Mouse (Mus musculus): ENCODE data around the gene 3110082I17Rik. TPM values are rescaled to one million over a fixed set of nuclear protein-coding genes. Genes with fewer than 3 reads are reported as not detected.

The 3110082I17Rik gene
- polyA plus RNA-seq, 1 experiment from 2014 or later = 37.2 TPM

DNA sequence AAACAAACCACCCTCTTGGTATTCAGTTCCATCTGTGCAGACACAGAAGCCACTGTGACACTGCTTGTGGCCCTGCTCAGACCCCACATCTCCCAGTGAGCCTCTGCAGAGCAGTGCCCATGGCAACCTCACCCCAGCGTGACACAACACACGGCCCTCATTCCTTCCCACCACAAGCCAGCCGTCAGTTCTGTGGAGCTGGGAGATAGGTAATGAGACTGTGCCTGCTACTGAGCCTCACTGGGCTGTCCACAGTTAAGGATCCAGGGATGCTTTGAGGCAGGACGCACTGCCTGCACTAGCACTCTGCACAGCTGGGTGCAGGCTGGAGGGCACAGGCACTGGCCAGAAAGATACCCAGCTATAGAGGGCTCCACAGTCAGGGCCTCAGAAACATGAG is 10.4 kb downstream of the 3110082I17Rik start:
- Histone ChIP-seq H3K4me2 (no peak overlapping the region), H3K27ac (no peak overlapping the region), H3K4me3 (replicated peaks) (no peak overlapping the region), H3K4me1 (peaks cover 8% of the 10 kb centered on the region), H3K9ac (no peak overlapping the region; the same call in 1 of the 2 replicates), H3K36me3 (no peaks in the 10 kb centered on the region), H3K9me3 (no peaks in the 10 kb centered on the region), H3K27me3 (replicated peaks) (no peaks in the 10 kb centered on the region)
- no peak for ATAC-seq (ENCODE audit: insufficient read depth, low FRiP score, low read depth)
- 28% methylated on average over 4 of the region's 4 CpGs for WGBS

- WGBS = 34% methylated on average over 5 of the region's 5 CpGs
- Histone ChIP-seq H3K4me2 (no peak overlapping the region), H3K9me3 (no peaks in the 10 kb centered on the region), H3K27me3 (replicated peaks) (no peaks in the 10 kb centered on the region), H3K36me3 (no peaks in the 10 kb centered on the region), H3K27ac (no peak overlapping the region), H3K9ac (no peak overlapping the region), H3K4me1 (peaks cover 8% of the 10 kb centered on the region), H3K4me3 (replicated peaks) (no peak overlapping the region)
- no peak for ATAC-seq (ENCODE audit: insufficient read depth, low FRiP score, low read depth)
These were observed 11.1 kb downstream of the 3110082I17Rik start for GRCm38 (mm10) chr5:139449161-139449791.

GRCm38 (mm10) chr5:139448025-139448424 is 12.3 kb downstream of the 3110082I17Rik start:
- Histone ChIP-seq H3K36me3 (no peaks in the 10 kb centered on the region), H3K27me3 (replicated peaks) (no peaks in the 10 kb centered on the region), H3K9ac (no peak overlapping the region), H3K4me2 (no peak overlapping the region), H3K27ac (no peak overlapping the region), H3K9me3 (no peaks in the 10 kb centered on the region), H3K4me3 (replicated peaks) (no peak overlapping the region), H3K4me1 (peaks cover 8% of the 10 kb centered on the region)
- WGBS = 70% methylated on average over 6 of the region's 6 CpGs
- no peak for ATAC-seq (ENCODE audit: insufficient read depth, low FRiP score, low read depth)

GRCm38 (mm10) chr5:139445258-139445657 is 15.1 kb downstream of the 3110082I17Rik start:
- Histone ChIP-seq H3K27ac (no peak overlapping the region), H3K9ac (no peak overlapping the region), H3K36me3 (no peaks in the 10 kb centered on the region), H3K4me3 (replicated peaks) (no peak overlapping the region), H3K4me1 (peaks cover 12% of the 10 kb centered on the region), H3K4me2 (no peak overlapping the region), H3K9me3 (no peaks in the 10 kb centered on the region), H3K27me3 (replicated peaks) (no peaks in the 10 kb centered on the region)
- 75% methylated on average over 8 of the region's 8 CpGs for WGBS
- ATAC-seq (ENCODE audit: insufficient read depth, low FRiP score, low read depth) = no peak

DNA sequence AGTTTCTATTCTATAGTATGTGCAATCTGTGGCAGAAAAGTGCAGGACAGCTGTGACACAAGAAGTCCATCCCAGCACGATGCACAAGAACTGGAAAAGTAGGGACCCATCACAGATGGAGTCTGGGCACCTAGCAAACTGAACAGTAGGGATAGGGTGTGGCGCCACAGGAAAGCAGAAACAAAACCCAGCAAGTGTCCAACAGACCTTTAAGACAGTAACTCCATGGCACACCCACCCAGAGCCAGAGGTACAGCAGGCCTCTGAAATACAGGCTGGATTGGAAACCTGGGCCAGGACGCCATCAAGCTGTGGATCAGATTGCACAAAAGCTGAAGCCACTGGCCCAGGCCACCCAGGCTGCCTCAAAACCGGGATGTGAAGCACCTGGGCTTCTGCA is 17.4 kb downstream of the 3110082I17Rik start:
- ATAC-seq (ENCODE audit: insufficient read depth, low FRiP score, low read depth) = no peak
- no peaks in the 10 kb centered on the region for H3K27me3 ChIP-seq (replicated peaks)
- H3K27ac ChIP-seq = no peak overlapping the region
- no peak overlapping the region for H3K4me3 ChIP-seq (replicated peaks)
- peaks cover 7% of the 10 kb centered on the region for H3K4me1 ChIP-seq
- H3K4me2 ChIP-seq = no peak overlapping the region
- no peaks in the 10 kb centered on the region for H3K9me3 ChIP-seq
- no peak overlapping the region for H3K9ac ChIP-seq
- no peaks in the 10 kb centered on the region for H3K36me3 ChIP-seq
- 57% methylated on average over 4 of the region's 4 CpGs for WGBS

GRCm38 (mm10) chr5:139442428-139442827 is 17.9 kb downstream of the 3110082I17Rik start:
- Histone ChIP-seq H3K4me3 (replicated peaks) (no peak overlapping the region), H3K27me3 (replicated peaks) (no peaks in the 10 kb centered on the region), H3K4me1 (peaks cover 7% of the 10 kb centered on the region), H3K9ac (no peak overlapping the region), H3K36me3 (no peaks in the 10 kb centered on the region), H3K4me2 (no peak overlapping the region), H3K27ac (no peak overlapping the region; the same call in 1 of the 2 replicates), H3K9me3 (no peaks in the 10 kb centered on the region)
- 63% methylated on average over 12 of the region's 12 CpGs for WGBS
- no peak for ATAC-seq (ENCODE audit: insufficient read depth, low FRiP score, low read depth)

GRCm38 (mm10) chr5:139441726-139442018 is 18.7 kb downstream of the 3110082I17Rik start:
- 87% methylated on average over 2 of the region's 2 CpGs for WGBS
- 0 out of 2 replicates have a peak, but pooled peaks cover under 1% of the 10 kb centered on the region for H3K36me3 ChIP-seq

DNA sequence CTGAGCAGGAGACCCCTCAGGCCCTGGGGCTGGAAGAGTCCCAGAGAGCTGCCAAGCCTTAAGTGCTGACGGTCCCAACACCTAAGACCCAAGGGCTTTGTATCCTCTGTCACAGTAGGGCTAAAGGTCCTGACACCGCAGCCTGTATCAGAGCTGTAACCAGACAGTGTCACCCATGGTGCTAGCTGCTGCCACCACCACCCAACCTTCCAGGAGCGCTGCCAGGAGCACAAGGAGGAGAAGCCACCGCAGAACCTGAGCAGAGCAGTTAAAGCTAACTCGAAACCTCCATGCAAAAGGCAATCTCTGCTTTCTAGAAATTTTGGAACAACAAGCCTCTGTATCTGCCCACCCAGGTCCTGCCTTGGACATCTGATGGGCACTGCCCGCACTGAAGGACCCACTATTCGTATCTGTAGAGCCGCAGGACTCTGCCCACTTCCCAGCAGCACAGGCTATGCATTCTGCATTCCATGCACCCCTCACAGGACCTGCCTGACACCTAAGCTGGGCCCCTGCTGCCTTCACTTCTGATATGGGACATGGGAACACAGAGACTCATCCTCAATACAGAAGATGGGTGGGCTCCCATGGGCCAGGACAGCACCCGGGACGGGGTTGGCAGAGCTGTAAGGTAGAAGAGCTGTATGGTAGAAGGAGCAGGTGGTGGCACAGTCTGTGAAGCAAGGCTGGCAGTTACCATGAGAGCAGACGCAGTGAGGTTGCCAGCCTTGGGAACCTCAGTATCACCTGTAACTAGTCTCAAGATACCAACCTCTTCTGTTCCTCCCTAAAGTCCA is 19.2 kb downstream of the 3110082I17Rik start:
- 0 out of 2 replicates have a peak, but pooled peaks cover 3% of the 10 kb centered on the region for H3K36me3 ChIP-seq
- peaks cover 7% of the 10 kb centered on the region for H3K4me1 ChIP-seq
- H3K9me3 ChIP-seq = no peaks in the 10 kb centered on the region

More at GRCm38 (mm10) chr5:139441726-139442018, 18.7 kb downstream of the 3110082I17Rik start:
- no peak overlapping the region for H3K9ac ChIP-seq
- H3K9me3 ChIP-seq = no peaks in the 10 kb centered on the region
- peaks cover 7% of the 10 kb centered on the region for H3K4me1 ChIP-seq
- no peak overlapping the region for H3K4me2 ChIP-seq
- no peaks in the 10 kb centered on the region for H3K27me3 ChIP-seq (replicated peaks)
- no peak overlapping the region for H3K4me3 ChIP-seq (replicated peaks)
- no peak overlapping the region for H3K27ac ChIP-seq
- ATAC-seq (ENCODE audit: insufficient read depth, low FRiP score, low read depth) = no peak

DNA sequence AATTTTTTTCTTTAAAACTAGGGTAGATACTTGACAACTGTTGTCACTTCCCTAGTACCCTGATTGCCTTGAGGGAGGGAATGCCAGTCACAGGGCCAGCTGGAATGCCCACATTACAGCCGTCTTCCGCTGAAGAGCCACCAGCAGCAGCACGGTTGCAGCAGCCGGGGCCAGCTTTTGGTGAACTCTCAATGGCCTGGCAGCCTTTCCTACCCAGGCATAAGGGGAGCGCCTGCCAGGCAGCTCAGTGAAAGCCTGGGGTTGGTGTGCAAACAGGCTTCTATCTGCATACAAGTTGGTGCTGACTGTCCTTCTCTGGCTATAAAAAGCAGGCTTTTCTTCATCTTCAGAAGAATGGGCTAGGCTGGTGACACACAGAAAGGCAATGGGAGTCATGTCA is 19.9 kb downstream of the 3110082I17Rik start:
- 87% methylated on average over 5 of the region's 5 CpGs for WGBS
- Histone ChIP-seq H3K4me2 (no peak overlapping the region), H3K4me3 (replicated peaks) (no peak overlapping the region), H3K36me3 (0 out of 2 replicates have a peak, but pooled peaks cover 3% of the 10 kb centered on the region), H3K27ac (no peak overlapping the region), H3K4me1 (peaks cover 7% of the 10 kb centered on the region), H3K27me3 (replicated peaks) (no peaks in the 10 kb centered on the region), H3K9ac (no peak overlapping the region), H3K9me3 (no peaks in the 10 kb centered on the region)
- ATAC-seq (ENCODE audit: insufficient read depth, low FRiP score, low read depth) = no peak

More for the DNA sequence above, 19.2 kb downstream of the 3110082I17Rik start:
- no peak for ATAC-seq (ENCODE audit: insufficient read depth, low FRiP score, low read depth)
- no peak overlapping the region for H3K4me3 ChIP-seq (replicated peaks)
- H3K4me2 ChIP-seq = no peak overlapping the region
- 95% methylated on average over 11 of the region's 11 CpGs for WGBS
- H3K27ac ChIP-seq = no peak overlapping the region
- H3K27me3 ChIP-seq (replicated peaks) = no peaks in the 10 kb centered on the region
- no peak overlapping the region for H3K9ac ChIP-seq

GRCm38 (mm10) chr5:139438440-139438839 is 21.9 kb downstream of the 3110082I17Rik start:
- H3K36me3 ChIP-seq = 0 out of 2 replicates have a peak, but pooled peaks cover 3% of the 10 kb centered on the region
- H3K4me2 ChIP-seq = no peak overlapping the region
- H3K9me3 ChIP-seq = no peaks in the 10 kb centered on the region
- WGBS = 84% methylated on average over 12 of the region's 12 CpGs
- H3K27ac ChIP-seq = no peak overlapping the region
- H3K9ac ChIP-seq = no peak overlapping the region
- H3K27me3 ChIP-seq (replicated peaks) = no peaks in the 10 kb centered on the region
- H3K4me3 ChIP-seq (replicated peaks) = no peak overlapping the region
- H3K4me1 ChIP-seq = peaks cover 7% of the 10 kb centered on the region
- no peak for ATAC-seq (ENCODE audit: insufficient read depth, low FRiP score, low read depth)

DNA sequence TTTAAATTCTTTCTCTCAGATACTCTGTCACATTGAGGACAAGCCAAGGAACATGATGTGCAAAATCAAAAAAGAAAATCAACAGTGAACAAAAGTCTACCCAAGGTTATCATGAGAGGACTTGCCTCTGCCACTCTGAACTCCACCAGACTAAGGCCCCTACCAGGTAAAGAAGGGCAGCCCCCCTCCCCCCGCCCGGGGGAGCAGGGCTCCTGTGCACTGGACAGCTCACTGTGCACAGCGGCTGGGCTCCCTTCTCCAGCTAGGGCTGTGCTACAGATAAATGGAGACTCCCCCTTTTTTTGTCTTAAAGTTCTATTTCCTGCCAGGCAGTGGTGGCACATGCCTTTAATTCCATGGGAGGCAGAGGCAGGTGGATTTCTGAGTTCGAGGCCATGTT is 22.6 kb downstream of the 3110082I17Rik start:
- no peak overlapping the region for H3K4me2 ChIP-seq
- no peaks in the 10 kb centered on the region for H3K9me3 ChIP-seq
- no peak for ATAC-seq (ENCODE audit: insufficient read depth, low FRiP score, low read depth)
- WGBS = 87% methylated on average over 4 of the region's 4 CpGs
- peaks cover 5% of the 10 kb centered on the region for H3K4me1 ChIP-seq
- H3K27me3 ChIP-seq (replicated peaks) = no peaks in the 10 kb centered on the region
- H3K9ac ChIP-seq = no peak overlapping the region
- H3K36me3 ChIP-seq = 0 out of 2 replicates have a peak, but pooled peaks cover 3% of the 10 kb centered on the region
- H3K27ac ChIP-seq = no peak overlapping the region
- no peak overlapping the region for H3K4me3 ChIP-seq (replicated peaks)

- Histone ChIP-seq H3K9ac (no peak overlapping the region), H3K9me3 (no peaks in the 10 kb centered on the region), H3K27me3 (replicated peaks) (no peaks in the 10 kb centered on the region), H3K4me1 (peaks cover 12% of the 10 kb centered on the region), H3K4me2 (no peak overlapping the region), H3K27ac (no peak overlapping the region), H3K4me3 (replicated peaks) (no peak overlapping the region), H3K36me3 (0 out of 2 replicates have a peak, but pooled peaks cover 3% of the 10 kb centered on the region)
- no peak for ATAC-seq (ENCODE audit: insufficient read depth, low FRiP score, low read depth)
- WGBS = 50% methylated on average over 8 of the region's 8 CpGs
These were observed 25.4 kb downstream of the 3110082I17Rik start for GRCm38 (mm10) chr5:139434940-139435339.

All from stomach, embryonic 15.5 days (tissue).